Mouse (Mus musculus) activated CD4-positive, CD25-positive, alpha-beta regulatory T cell, adult 4 months (primary cell): ENCODE measurements around the gene Gm21119. TPM values are rescaled to one million over a fixed set of nuclear protein-coding genes. Genes with fewer than 3 reads are reported as not detected.
"Not testable (repeated sequence)": the region's sequence is repeated elsewhere in the genome, so short reads cannot be mapped to it uniquely, and the experiment has no call there.

Experiments
- ATAC-seq: one replicate; pipeline ENCODE4 v1.8.0; 2017
- polyA plus RNA-seq, 2 experiments: library from polyadenylated mRNA; unstranded; fragments of 100-300 nt; shearing (Covaris generic); gene quantifications; one replicate each; pipeline ENCODE4 v1.2.1; 2017

Gm21119 gene
- polyA plus RNA-seq, 2 experiments from 2014 or later = not detected

GRCm38 (mm10) chr8:20678418-20678817 lies 63.7 kb downstream of the Gm21119 start:
- ATAC-seq = not testable (repeated sequence)
